Mouse (Mus musculus) forebrain, embryonic 14.5 days (tissue): ENCODE measurements around the gene Wdr38. TPM values are rescaled to one million over a fixed set of nuclear protein-coding genes. Genes with fewer than 3 reads are reported as not detected.

Experiments
- ATAC-seq: fragments of 200-750 bp; cut with Nextera tagmentation; 2 replicates; pipeline ENCODE4 v1.8.0; 2017; ENCODE audit warnings: mild to moderate bottlenecking, moderate library complexity
- DNase-seq: peaks from one replicate; pipeline ENCODE4 v3.0.0-alpha.2; 2015; ENCODE audit warnings: low spot score
- H3K27ac ChIP-seq: fragments of 300-500 bp; sonication (generic); 2 replicates; pipeline ENCODE4 v1.5.1; 2014; ENCODE audit warnings: low read depth, mild to moderate bottlenecking, control low read depth, low read length, moderate library complexity
- H3K27me3 ChIP-seq: fragments of 300-500 bp; sonication (generic); replicated peaks from 2 replicates; pipeline ENCODE4 v1.6.1; 2014; ENCODE audit warnings: low read length, control low read depth, mixed read lengths; ENCODE audit not compliant: control insufficient read depth, insufficient read depth
- H3K36me3 ChIP-seq: fragments of 300-500 bp; sonication (generic); 2 replicates; pipeline ENCODE4 v1.6.1; 2014; ENCODE audit warnings: low read length, control low read depth; ENCODE audit not compliant: control insufficient read depth, insufficient read depth
- H3K4me1 ChIP-seq: fragments of 300-500 bp; sonication (generic); 2 replicates; pipeline ENCODE4 v1.6.1; 2014; ENCODE audit warnings: antibody characterized with exemption, low read length, control low read depth; ENCODE audit not compliant: control insufficient read depth, insufficient read depth
- H3K4me2 ChIP-seq: fragments of 300-500 bp; sonication (generic); 2 replicates; pipeline ENCODE4 v1.6.1; 2014; ENCODE audit warnings: mild to moderate bottlenecking, control low read depth, low read length
- H3K4me3 ChIP-seq: fragments of 300-500 bp; sonication (generic); 2 replicates; pipeline ENCODE4 v1.5.1; 2014; ENCODE audit warnings: low read depth, low read length, control low read depth
- H3K9ac ChIP-seq: fragments of 300-500 bp; sonication (generic); 2 replicates; pipeline ENCODE4 v1.6.1; 2014; ENCODE audit warnings: mild to moderate bottlenecking, low read length, control low read depth, moderate library complexity
- H3K9me3 ChIP-seq: fragments of 300-500 bp; sonication (generic); replicated peaks from 2 replicates; pipeline ENCODE4 v1.6.1; 2016; ENCODE audit warnings: low read length, control low read depth, mixed read lengths; ENCODE audit not compliant: control insufficient read depth
- WGBS: fragments of 180-500 bp; shearing (Covaris S2); extraction: QIAGEN DNeasy Blood & Tissue Kit; methylation state at CpG from one replicate; pipeline ENCODE4 v1.1.7; 2014; 5-methylcytosine and 5-hydroxymethylcytosine counted together
- polyA plus RNA-seq: library from polyadenylated mRNA; unstranded; fragments of >200 nt; fragmentation: Nextera tagmentation; extraction: Ambion mirVana; gene quantifications from 2 replicates; pipeline ENCODE4 v1.2.1, GENCODE M21; 2014

Gene Wdr38
- polyA plus RNA-seq, 1 experiment from 2014 or later = 1.4 TPM

GRCm38 (mm10) chr2:38987371-38987770, 9.9 kb upstream of the Wdr38 start:
- Histone ChIP-seq H3K4me2 (no peak overlapping the region), H3K27ac (no peak overlapping the region), H3K4me1 (0 out of 2 replicates have a peak, but pooled peaks cover under 1% of the 10 kb centered on the region), H3K27me3 (no peaks in the 10 kb centered on the region), H3K9ac (no peak overlapping the region), H3K9me3 (0 out of 2 replicates have a peak, but pooled peaks cover 2% of the 10 kb centered on the region), H3K36me3 (no peaks in the 10 kb centered on the region), H3K4me3 (no peak overlapping the region)
- 67% methylated on average over 1 of the region's 1 CpGs for WGBS
- ATAC-seq (no peak), DNase-seq (no peak)

GRCm38 (mm10) chr2:38987803-38988510, 9.3 kb upstream of the Wdr38 start:
- ATAC-seq = no peak
- Histone ChIP-seq H3K9ac (no peak overlapping the region), H3K9me3 (0 out of 2 replicates have a peak, but pooled peaks cover 2% of the 10 kb centered on the region), H3K36me3 (no peaks in the 10 kb centered on the region), H3K27me3 (no peaks in the 10 kb centered on the region), H3K27ac (no peak overlapping the region), H3K4me3 (no peak overlapping the region), H3K4me1 (peaks cover 3% of the 10 kb centered on the region; the same call in 1 of the 2 replicates), H3K4me2 (no peak overlapping the region)
- no peak for DNase-seq
- 85% methylated on average over 6 of the region's 6 CpGs for WGBS

- H3K4me1 ChIP-seq = peaks cover 3% of the 10 kb centered on the region; the same call in 1 of the 2 replicates
- H3K4me2 ChIP-seq = no peak overlapping the region
- H3K36me3 ChIP-seq = no peaks in the 10 kb centered on the region
- ATAC-seq (no peak), DNase-seq (no peak)
- WGBS = 89% methylated on average over 2 of the region's 2 CpGs
- no peak overlapping the region for H3K27ac ChIP-seq
- H3K4me3 ChIP-seq = no peak overlapping the region
- H3K9ac ChIP-seq = no peak overlapping the region
- H3K27me3 ChIP-seq = no peaks in the 10 kb centered on the region
- 0 out of 2 replicates have a peak, but pooled peaks cover 2% of the 10 kb centered on the region for H3K9me3 ChIP-seq
Observed at GRCm38 (mm10) chr2:38988929-38989328, 8.3 kb upstream of the Wdr38 start.

GRCm38 (mm10) chr2:38992004-38992403, 5.3 kb upstream of the Wdr38 start:
- Histone ChIP-seq H3K4me1 (peaks cover 3% of the 10 kb centered on the region; the same call in 1 of the 2 replicates), H3K27me3 (no peaks in the 10 kb centered on the region), H3K9ac (no peak overlapping the region), H3K4me3 (no peak overlapping the region), H3K4me2 (no peak overlapping the region), H3K36me3 (no peaks in the 10 kb centered on the region), H3K9me3 (no peaks in the 10 kb centered on the region), H3K27ac (no peak overlapping the region)
- ATAC-seq = no peak
- WGBS = 78% methylated on average over 4 of the region's 4 CpGs
- DNase-seq = no peak

GRCm38 (mm10) chr2:38992452-38992851, 4.8 kb upstream of the Wdr38 start:
- WGBS = 44% methylated on average over 4 of the region's 4 CpGs

GRCm38 (mm10) chr2:38999381-38999780, 2.1 kb downstream of the Wdr38 start:
- ATAC-seq = no peak
- H3K36me3 ChIP-seq = peaks cover 46% of the 10 kb centered on the region
- H3K27me3 ChIP-seq = no peaks in the 10 kb centered on the region
- H3K4me2 ChIP-seq = no peak overlapping the region
- no peak overlapping the region for H3K4me3 ChIP-seq
- no peak overlapping the region for H3K27ac ChIP-seq
- no peaks in the 10 kb centered on the region for H3K9me3 ChIP-seq
- no peak for DNase-seq
- H3K4me1 ChIP-seq = peaks cover 16% of the 10 kb centered on the region
- H3K9ac ChIP-seq = no peak overlapping the region
- WGBS = 60% methylated on average over 4 of the region's 4 CpGs

More at GRCm38 (mm10) chr2:38992452-38992851, 4.8 kb upstream of the Wdr38 start:
- H3K36me3 ChIP-seq = no peaks in the 10 kb centered on the region
- no peak for ATAC-seq
- no peak overlapping the region for H3K27ac ChIP-seq
- H3K9ac ChIP-seq = no peak overlapping the region
- H3K27me3 ChIP-seq = no peaks in the 10 kb centered on the region
- H3K9me3 ChIP-seq = no peaks in the 10 kb centered on the region
- no peak overlapping the region for H3K4me2 ChIP-seq
- peaks cover 3% of the 10 kb centered on the region; the same call in 1 of the 2 replicates for H3K4me1 ChIP-seq
- no peak for DNase-seq
- no peak overlapping the region for H3K4me3 ChIP-seq

GRCm38 (mm10) chr2:38999910-39000586, 2.8 kb downstream of the Wdr38 start:
- no peak overlapping the region for H3K4me3 ChIP-seq
- WGBS = 65% methylated on average over 8 of the region's 8 CpGs
- DNase-seq = no peak
- no peak for ATAC-seq
- peaks cover 46% of the 10 kb centered on the region for H3K36me3 ChIP-seq
- no peak overlapping the region for H3K9ac ChIP-seq
- H3K4me1 ChIP-seq = peaks cover 16% of the 10 kb centered on the region
- no peak overlapping the region for H3K4me2 ChIP-seq
- H3K9me3 ChIP-seq = no peaks in the 10 kb centered on the region
- H3K27me3 ChIP-seq = no peaks in the 10 kb centered on the region
- H3K27ac ChIP-seq = no peak overlapping the region

GRCm38 (mm10) chr2:39000587-39000919, 3.3 kb downstream of the Wdr38 start:
- 81% methylated on average over 4 of the region's 4 CpGs for WGBS
- DNase-seq (no peak), ATAC-seq (no peak)
- no peaks in the 10 kb centered on the region for H3K27me3 ChIP-seq
- peaks cover 46% of the 10 kb centered on the region for H3K36me3 ChIP-seq
- peaks cover 16% of the 10 kb centered on the region for H3K4me1 ChIP-seq
- no peak overlapping the region for H3K4me3 ChIP-seq
- H3K27ac ChIP-seq = no peak overlapping the region
- H3K9ac ChIP-seq = no peak overlapping the region
- H3K9me3 ChIP-seq = no peaks in the 10 kb centered on the region
- H3K4me2 ChIP-seq = no peak overlapping the region

GRCm38 (mm10) chr2:39001866-39002265, 4.6 kb downstream of the Wdr38 start:
- H3K9ac ChIP-seq = no peak overlapping the region
- DNase-seq (no peak), ATAC-seq (no peak)
- no peaks in the 10 kb centered on the region for H3K9me3 ChIP-seq
- H3K4me1 ChIP-seq = peaks cover 21% of the 10 kb centered on the region
- H3K27ac ChIP-seq = no peak overlapping the region
- no peak overlapping the region for H3K4me3 ChIP-seq
- no peak overlapping the region for H3K4me2 ChIP-seq
- H3K36me3 ChIP-seq = peaks cover 46% of the 10 kb centered on the region
- 76% methylated on average over 3 of the region's 3 CpGs for WGBS
- no peaks in the 10 kb centered on the region for H3K27me3 ChIP-seq
